Mouse (Mus musculus): ENCODE results near the gene Erbb2. TPM values are rescaled to one million over a fixed set of nuclear protein-coding genes. Genes with fewer than 3 reads are reported as not detected.

Erbb2 gene
- total RNA-seq, 2 experiments from 2014 or later: not detected

DNA sequence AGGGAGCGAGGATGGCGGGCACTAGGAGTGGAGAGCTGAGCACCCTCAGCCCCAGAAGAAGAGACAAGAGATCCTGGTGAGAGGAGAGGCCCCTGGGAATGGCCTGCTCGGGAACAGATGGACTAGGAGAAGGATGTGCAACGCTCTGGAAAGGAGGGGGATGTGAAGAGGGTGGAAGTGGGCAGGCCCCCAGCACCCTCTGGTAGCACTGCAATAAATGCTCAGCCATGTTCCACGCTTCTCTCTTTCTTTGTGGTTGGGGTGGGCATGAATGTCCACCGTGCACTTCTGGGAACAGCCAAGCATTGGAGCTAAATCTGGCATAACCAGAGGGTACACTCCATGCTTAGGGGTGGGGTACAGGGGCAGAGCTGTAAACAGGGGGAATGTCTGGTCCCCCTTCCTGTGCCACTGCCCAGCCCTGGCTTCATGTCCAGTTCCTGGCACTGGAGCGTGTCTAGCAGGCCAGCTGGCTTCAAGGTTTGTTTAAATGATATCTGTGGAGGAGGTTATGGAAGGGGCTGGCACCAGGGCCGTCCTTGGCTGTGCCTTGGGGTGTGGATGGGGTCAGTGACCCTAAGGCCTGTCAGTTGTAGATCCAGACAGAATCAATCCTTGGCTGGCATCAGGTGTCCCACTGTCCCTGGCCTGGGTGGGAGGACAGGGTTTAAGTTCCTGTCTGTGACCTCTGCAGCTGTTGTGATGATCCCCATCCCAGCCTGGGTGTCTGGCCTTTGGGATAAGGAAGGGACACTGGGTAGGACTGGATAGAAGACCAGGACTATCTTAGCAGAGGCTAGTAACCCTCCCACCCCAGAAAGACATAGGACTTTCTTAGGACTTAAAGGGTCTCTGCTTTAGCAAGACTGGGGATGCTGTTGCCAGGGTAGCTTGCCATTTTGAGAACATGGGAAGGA, 27.3 kb upstream of the Erbb2 start:
- no peak for ATAC-seq (replicated peaks; ENCODE audit: poor library complexity, severe bottlenecking)

GRCm38 (mm10) chr11:98385638-98386585, 26.4 kb upstream of the Erbb2 start, which contains the start of gene Pnmt:
Gene Pnmt, plus strand, starts transcription at chr11:98386450.
- no peak for ATAC-seq (replicated peaks; ENCODE audit: poor library complexity, severe bottlenecking)

DNA sequence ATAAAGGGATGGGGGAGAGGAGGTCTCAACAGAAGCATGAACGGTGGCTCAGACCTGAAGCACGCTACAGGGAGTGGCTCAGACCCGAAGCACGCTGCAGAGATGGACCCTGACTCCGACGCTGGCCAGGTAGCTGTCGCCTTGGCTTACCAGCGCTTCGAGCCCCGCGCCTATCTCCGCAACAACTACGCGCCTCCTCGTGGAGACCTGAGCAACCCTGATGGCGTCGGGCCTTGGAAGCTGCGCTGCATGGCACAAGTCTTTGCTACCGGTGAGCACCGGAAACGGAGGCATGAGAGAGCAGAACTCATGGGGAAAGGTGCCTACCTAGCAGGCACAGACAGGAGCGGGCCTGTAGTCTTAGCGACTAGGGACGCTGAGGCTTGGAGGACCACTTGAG, 25.7 kb upstream of the Erbb2 start:
- no peak for ATAC-seq (replicated peaks; ENCODE audit: poor library complexity, severe bottlenecking)

DNA sequence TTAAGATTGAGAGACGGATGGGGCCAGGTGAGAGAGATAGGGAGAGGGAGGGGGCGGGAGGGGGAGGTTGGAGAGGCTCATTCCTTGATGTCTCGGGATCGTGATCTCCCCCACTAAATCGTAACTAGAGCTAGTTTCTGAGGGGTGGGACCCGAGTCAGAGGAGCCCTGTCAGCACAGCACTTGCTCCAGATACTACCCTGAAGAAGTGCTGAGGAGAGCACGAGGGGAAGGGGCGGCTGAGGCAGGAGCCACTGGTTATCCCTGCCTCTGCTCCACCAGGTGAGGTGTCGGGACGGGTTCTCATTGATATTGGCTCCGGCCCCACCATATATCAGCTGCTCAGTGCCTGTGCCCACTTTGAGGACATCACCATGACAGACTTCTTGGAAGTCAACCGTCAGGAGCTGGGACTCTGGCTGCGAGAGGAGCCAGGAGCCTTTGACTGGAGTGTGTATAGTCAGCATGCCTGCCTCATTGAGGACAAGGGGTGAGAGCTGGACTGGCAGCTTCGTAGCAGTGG, 25.2 kb upstream of the Erbb2 start:
- ATAC-seq (replicated peaks; ENCODE audit: poor library complexity, severe bottlenecking): no peak

DNA sequence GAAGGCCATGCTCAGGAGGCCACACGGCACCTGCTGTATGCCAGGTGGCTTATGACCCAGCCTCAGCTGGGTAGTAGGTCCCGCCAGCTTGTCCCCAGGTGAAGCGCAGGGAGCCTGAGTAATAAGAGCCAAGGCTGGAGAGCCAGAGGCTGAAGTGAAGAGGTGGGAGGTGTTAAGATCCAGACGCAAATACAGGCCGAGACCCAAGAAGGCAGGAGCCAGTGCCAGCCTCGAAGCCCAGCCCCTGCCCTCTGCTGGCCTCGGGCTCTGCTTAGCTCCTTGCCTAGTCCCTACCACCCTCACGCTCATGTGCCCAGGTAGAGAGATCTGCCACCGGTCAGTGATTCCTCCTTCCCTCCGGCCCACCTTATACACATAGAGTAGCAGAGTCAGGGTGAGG, 24.0 kb upstream of the Erbb2 start:
- ATAC-seq (replicated peaks; ENCODE audit: poor library complexity, severe bottlenecking): no peak

DNA sequence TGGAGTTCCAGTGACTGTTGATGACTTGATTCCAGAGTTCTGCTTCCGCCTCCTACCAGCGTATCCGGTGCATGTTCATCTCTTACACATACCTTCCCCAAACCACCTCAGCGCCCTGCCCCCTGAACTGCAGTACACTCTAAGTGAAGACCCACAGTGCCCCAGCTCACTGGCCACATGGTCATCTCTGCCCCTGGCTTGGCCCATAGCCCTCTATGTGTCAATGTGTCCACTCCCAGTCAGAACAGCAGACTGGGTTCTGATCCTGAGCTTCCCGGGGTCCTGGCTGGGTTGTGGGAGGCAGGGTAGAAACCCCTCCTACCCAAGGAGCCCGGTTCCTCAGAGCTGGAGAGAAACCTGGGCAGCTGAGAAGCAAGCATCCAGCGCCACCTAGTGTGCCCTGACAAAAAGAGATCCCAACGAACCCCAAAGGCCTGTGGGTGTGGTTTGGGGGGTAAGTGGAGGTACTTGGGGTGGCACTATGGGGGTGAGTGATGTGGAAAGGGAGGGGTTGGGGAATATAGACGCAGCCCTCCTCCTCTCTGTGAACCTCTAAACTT, 23.0 kb upstream of the Erbb2 start:
- peak; percentile 52 for ATAC-seq (replicated peaks; ENCODE audit: poor library complexity, severe bottlenecking)

- ATAC-seq (replicated peaks; ENCODE audit: poor library complexity, severe bottlenecking): no peak
Measured at GRCm38 (mm10) chr11:98390141-98390540, 22.1 kb upstream of the Erbb2 start.

DNA sequence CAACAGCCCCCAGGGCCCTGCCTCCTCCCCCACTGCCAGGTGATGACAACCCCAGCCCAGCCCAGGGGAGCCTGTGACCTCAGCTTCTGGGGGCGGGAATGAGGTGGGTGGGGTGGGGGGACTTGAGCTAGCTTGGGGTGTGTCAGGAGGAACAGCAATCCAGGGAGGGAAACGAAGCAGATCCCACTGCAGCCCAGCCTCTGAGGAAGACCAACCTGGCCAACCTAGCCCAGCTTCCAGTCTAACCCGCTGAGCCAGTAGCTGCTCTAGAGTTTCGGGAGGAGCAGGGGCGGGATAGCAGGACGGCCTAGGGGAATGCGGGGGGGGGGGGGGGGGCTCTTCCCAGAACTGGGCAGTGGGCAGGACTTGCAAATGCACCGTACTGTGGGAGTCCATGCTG, 20.2 kb upstream of the Erbb2 start:
- no peak for ATAC-seq (replicated peaks; ENCODE audit: poor library complexity, severe bottlenecking)

- peak; percentile 8; the same call in 1 of the 2 replicates for ATAC-seq (replicated peaks; ENCODE audit: poor library complexity, severe bottlenecking)
Measured at GRCm38 (mm10) chr11:98392645-98393044, 19.6 kb upstream of the Erbb2 start.

DNA sequence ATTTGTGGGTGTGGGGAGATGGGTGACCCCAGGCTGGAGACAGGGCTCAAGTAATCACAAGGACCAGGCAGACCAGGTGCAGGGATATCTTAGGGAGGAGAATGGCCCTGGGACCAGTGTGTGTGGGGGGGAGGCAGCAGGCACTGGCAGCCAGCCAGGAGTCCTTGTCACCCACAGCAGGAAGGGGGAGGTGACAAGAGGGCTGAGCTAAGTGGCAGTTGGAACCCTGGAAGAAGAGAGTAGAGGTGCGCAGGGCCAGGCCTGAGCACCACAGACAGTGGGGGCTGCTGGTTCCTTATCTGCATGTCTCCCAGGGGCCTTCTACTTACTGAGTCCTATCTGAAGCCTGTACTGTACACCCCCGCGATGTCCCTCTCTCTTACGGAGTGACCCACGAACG, 19.0 kb upstream of the Erbb2 start:
- ATAC-seq (replicated peaks; ENCODE audit: poor library complexity, severe bottlenecking): peak; percentile 53

- no peak for ATAC-seq (replicated peaks; ENCODE audit: poor library complexity, severe bottlenecking)
Measured at GRCm38 (mm10) chr11:98394301-98394700, 18.0 kb upstream of the Erbb2 start.

DNA sequence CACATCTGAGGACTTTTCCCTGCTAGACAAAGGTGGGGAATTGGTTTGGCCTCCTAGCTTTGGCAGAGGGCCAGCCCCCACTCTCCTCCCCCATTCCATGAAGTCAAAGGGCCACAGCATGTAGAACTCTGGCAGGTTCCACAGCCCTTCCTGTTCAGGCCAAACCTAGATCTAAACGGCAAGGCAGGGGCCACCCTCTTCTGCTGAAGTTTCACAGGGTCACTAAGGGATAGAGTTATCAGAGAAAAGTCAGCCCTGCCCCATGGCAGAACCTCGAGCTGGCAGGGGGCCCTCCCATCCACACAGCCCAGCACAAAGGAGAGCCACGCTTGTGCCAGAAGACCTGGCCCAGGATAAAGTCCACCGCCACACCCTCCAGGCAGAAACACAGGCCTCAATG, 17.2 kb upstream of the Erbb2 start:
- ATAC-seq (replicated peaks; ENCODE audit: poor library complexity, severe bottlenecking): no peak

DNA sequence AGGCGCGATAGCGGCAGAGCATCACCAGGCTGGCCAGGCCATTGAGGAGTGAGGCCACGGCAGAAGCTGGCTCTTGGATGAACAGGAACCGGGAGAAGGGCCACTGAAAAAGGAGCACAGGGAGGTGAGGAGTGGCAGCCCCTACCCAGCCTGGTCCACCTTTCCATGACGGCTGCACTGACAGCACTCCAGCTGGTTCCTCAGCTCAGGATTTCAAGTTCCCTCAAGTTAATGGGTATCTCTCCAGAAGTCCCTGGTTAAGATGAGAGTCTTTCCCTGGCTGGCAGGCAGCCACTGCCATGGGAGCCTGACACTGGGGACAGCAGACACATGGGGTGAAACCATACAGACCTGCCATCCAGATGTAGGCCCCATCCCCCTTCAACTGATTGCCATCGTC, 14.3 kb upstream of the Erbb2 start:
- no peak for ATAC-seq (replicated peaks; ENCODE audit: poor library complexity, severe bottlenecking)

DNA sequence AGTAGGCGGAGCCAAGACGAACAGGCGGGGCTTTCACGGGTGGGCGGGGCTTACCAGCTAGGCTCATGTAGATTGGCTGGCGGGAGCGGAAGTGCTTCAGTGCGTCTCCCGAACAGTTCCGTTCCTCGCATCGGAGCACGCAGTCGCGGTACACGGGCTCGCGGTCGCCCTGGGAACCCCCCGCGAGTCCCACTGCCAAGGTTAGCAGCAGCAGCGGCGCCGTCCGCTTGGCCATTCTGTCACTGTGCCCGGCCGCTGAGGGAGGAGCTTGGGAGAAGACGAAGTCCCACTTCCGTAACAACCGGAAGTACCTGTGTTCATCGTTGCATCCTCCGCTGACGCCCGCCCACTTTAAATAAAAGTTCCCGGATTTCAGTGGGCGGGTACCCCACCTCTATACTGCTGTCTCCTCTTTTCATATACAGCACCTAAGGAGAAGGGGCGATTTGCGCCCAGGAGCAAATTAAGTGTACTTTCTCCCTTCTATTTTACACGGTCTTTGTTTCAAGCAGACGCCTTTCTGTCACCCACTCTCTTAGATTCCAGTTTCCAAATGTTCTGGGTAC, 12.0 kb upstream of the Erbb2 start, which contains the start of gene Pgap3:
Gene Pgap3 (minus strand): TSS at position 330 of the 566 bp plus-strand sequence.
- ATAC-seq (replicated peaks; ENCODE audit: poor library complexity, severe bottlenecking): peak; percentile 93

DNA sequence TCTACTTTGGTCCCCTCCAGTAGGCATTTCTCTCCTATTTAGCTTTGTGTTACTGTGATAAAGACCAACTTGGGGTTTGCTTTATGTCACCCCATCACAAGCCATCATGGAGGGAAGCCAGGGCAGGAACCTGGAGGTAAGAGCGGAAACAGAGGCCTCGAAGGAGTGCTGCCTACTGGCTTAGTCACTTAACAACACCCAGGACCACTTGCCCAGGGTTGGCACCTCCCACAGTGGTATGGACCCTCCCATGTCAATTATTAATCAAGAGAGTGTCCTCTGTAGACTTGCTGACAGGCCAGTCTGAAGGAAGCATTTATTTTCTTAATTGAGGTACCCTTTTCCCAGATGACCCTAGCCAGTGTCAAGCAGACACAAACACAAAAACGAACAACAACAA, 11.5 kb upstream of the Erbb2 start:
- ATAC-seq (replicated peaks; ENCODE audit: poor library complexity, severe bottlenecking): no peak

DNA sequence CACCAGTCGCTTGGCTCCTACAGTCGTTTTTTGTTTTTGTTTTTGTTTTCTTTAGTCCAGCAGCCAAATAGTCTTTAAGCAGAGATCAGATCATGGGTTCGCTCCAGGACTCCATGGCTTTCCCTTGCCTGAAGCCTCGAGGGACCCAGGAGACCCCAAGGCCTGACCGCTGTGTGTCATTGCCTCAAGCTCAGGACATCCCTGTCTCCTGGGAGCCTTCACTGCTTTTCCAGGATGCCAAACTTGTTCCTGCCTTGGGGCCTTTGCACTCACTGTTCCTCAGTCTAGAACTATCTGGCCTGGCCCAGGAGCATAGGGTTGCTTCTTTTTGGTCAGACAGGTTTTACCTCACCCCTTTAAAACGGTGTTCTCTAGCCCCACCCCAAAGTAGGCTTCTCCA, 5.6 kb upstream of the Erbb2 start:
- no peak for ATAC-seq (replicated peaks; ENCODE audit: poor library complexity, severe bottlenecking)

GRCm38 (mm10) chr11:98408872-98409271, 3.4 kb upstream of the Erbb2 start:
- ATAC-seq (replicated peaks; ENCODE audit: poor library complexity, severe bottlenecking): no peak

DNA sequence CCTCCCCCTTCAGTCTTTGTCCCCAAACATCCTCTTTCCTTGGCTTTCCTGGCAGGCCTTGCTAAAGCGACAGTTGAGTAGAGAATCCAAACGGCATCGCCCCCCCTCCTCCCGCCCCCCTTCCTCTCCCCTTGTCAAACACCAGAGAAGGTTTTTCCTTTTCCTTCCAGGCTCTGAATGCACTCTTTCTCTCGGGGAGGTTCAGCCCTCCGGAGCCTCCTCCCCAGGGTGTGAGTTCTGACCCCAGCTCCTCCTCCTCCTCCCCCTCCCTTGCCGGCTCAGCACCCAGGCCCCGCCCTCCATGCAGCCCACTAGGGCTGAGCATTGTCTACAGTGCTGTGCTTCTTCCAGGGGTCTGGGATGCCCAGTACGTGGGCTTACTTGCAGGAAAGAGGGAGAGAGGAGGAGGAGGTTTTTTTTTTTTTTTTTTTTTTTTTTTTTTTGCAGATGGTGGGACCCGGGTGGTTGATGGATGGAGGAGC, 2.9 kb upstream of the Erbb2 start:
- no peak for ATAC-seq (replicated peaks; ENCODE audit: poor library complexity, severe bottlenecking)

DNA sequence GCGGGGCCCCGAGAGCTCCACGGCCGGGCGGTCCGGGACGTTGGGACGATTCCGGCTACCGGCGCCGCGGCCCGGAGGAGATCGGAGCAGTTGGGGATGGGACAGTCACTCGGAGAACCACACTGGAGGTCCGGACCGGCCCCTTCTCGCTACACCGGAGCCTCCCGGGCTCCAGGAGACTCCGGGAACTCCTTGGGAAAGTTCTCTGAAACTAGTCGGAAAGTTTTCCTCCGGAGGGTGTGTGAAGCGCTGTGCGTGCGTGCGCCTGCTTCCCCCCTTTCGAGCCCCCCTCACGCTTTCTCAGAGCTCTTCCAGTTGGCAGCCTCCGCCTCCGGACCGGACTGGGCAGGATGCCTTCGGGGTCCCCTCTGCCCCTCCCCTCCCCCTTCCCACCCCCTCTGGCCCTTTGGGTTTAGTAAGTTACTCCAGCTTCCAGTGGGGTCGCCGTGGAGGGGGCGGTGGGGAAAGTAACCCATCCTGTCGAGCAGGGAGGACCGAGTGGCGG, 579 bp downstream of the Erbb2 start:
- ATAC-seq (replicated peaks; ENCODE audit: poor library complexity, severe bottlenecking): no peak

GRCm38 (mm10) chr11:98413731-98414130, 1.5 kb downstream of the Erbb2 start:
- no peak for ATAC-seq (replicated peaks; ENCODE audit: poor library complexity, severe bottlenecking)
